Comparison of ENCODE assay signal across 8 mouse cellular contexts in genomic region chr1:100556937-100557336, GRCm38 (mm10).
DNase-seq lines count a peak whose midpoint lies in the region; ATAC-seq and TF ChIP-seq lines count a peak whose summit lies in the region.

No protein-coding gene starts in this region.

- H3K4me3 ChIP-seq in kidney, embryonic 16.5 days (ENCODE audit: low read length), result no peak overlapping the region
- H3K4me3 ChIP-seq in ES-E14 (ENCODE audit: insufficient read depth in 1 of 2, low read depth in 1 of 2, low read length in 2 of 2, poor library complexity in 1 of 2, severe bottlenecking in 1 of 2), result no peak overlapping the region

- H3K4me1 ChIP-seq in kidney, embryonic 16.5 days (ENCODE audit: insufficient read depth, low read length), result no peaks in the 10 kb centered on the region
- H3K4me1 ChIP-seq in ES-E14 (ENCODE audit: control insufficient read depth in 2 of 2, insufficient read depth in 2 of 2, low read length in 2 of 2, poor library complexity in 1 of 2), result no peaks in the 10 kb centered on the region

- no peak for ATAC-seq in kidney, embryonic 16.5 days (ENCODE audit: low FRiP score, low TSS enrichment)

- H3K9me3 ChIP-seq in kidney, embryonic 16.5 days (ENCODE audit: low read length), result no peaks in the 10 kb centered on the region
- no peaks in the 10 kb centered on the region for H3K9me3 ChIP-seq in ES-E14 (ENCODE audit: control insufficient read depth, insufficient read depth, low read depth, low read length)

- H3K4me2 ChIP-seq in kidney, embryonic 16.5 days (replicated peaks; ENCODE audit: low read depth, low read length), result no peak overlapping the region

- no peaks in the 10 kb centered on the region for H3K27me3 ChIP-seq in kidney, embryonic 16.5 days (ENCODE audit: insufficient read depth, low read length)

- peak; percentile 14 for DNase-seq in kidney, adult 18-20 months
- peak; percentile 48 for DNase-seq in ES-E14 (ENCODE audit: low read depth, low spot score)
- DNase-seq in embryo, embryonic 10.5 days (ENCODE audit: low spot score), result peak; percentile 49
- peak; percentile 13 for DNase-seq in left cerebral cortex, adult 11 months (ENCODE audit: low spot score)
- DNase-seq in testis, postnatal 10 days (ENCODE audit: low spot score), result peak; percentile 72
- DNase-seq in spleen, adult 12 weeks (ENCODE audit: low spot score), result no peak
- DNase-seq in spleen, postnatal 10 days (ENCODE audit: low spot score in 2 of 2), result no peak

- H3K9ac ChIP-seq in kidney, embryonic 16.5 days (replicated peaks; ENCODE audit: low read length), result no peak overlapping the region
- no peak overlapping the region for H3K9ac ChIP-seq in ES-E14 (ENCODE audit: insufficient read depth, low read depth, low read length, poor library complexity, severe bottlenecking)

- 38% methylated on average over 2 of the region's 2 CpGs for WGBS in kidney, embryonic 16.5 days

- in situ Hi-C loops in ES-E14 (cut with MboI; ENCODE audit: low sequenced_read_pairs in 2 of 2, unreplicated experiment in 2 of 2), result no loop called here

- H3K36me3 ChIP-seq in kidney, embryonic 16.5 days (ENCODE audit: insufficient read depth, low read length), result no peaks in the 10 kb centered on the region
- no peaks in the 10 kb centered on the region for H3K36me3 ChIP-seq in ES-E14 (ENCODE audit: control insufficient read depth, insufficient read depth, low read length, poor library complexity, severe bottlenecking)

- H3K27ac ChIP-seq in kidney, embryonic 16.5 days (ENCODE audit: low read length), result no peak overlapping the region
- no peak overlapping the region for H3K27ac ChIP-seq in ES-E14 (ENCODE audit: insufficient read depth, low read depth, low read length, poor library complexity, severe bottlenecking)

TF ChIP-seq in ES-E14, 5 proteins besides CTCF, POLR2A, EP300 and RAD21:
- TF ChIP-seq CHD2 (IDR thresholded peaks at IDR 0.05; ENCODE audit: low read depth, low read length), result no peak
- TF ChIP-seq ZC3H11A (IDR thresholded peaks at IDR 0.05; ENCODE audit: borderline replicate concordance, low read depth, low read length), result peak; percentile 57; the same call in 1 of the 2 replicates

Comparison
In these comparisons a context has a peak if more than half of its experiments do, and no peak if none do; other contexts are left out.
1. DNase-seq: peak in kidney, adult 18-20 months (single experiment), ES-E14 (single experiment), embryo, embryonic 10.5 days (single experiment), left cerebral cortex, adult 11 months (single experiment) and testis, postnatal 10 days (single experiment); none in spleen, adult 12 weeks (single experiment) and spleen, postnatal 10 days (0 of 2).